Mouse (Mus musculus) megakaryocyte progenitor cell, adult 5-6 weeks (primary cell): ENCODE measurements at regions not wholly inside any gene's neighbourhood (a gene's known extent, or its start where the extent isn't known, plus 50 kb on each side); places are given as distances from the start of the nearest gene placed in this dataset.
"Not testable (repeated sequence)": the region's sequence is repeated elsewhere in the genome, so short reads cannot be mapped to it uniquely, and the experiment has no call there.

Experiments used
- ATAC-seq: replicated peaks from 2 replicates; pipeline ENCODE4 v1.8.0; 2016; ENCODE audit warnings: mild to moderate bottlenecking, moderate TSS enrichment, inconsistent platforms; ENCODE audit not compliant: poor library complexity

- ATAC-seq = no peak
These were observed 345.0 kb upstream of the Irak1bp1 start for GRCm38 (mm10) chr9:82484341-82484740.

- no peak for ATAC-seq
These were observed 335.9 kb upstream of the Irak1bp1 start for GRCm38 (mm10) chr9:82493440-82493839.

- ATAC-seq = no peak
These were observed 319.3 kb upstream of the Irak1bp1 start for GRCm38 (mm10) chr9:82510014-82510413.

GRCm38 (mm10) chr9:82518993-82519392 lies 310.3 kb upstream of the Irak1bp1 start:
- ATAC-seq = no peak

GRCm38 (mm10) chr9:82527867-82528385 lies 301.4 kb upstream of the Irak1bp1 start:
- ATAC-seq = no peak

- ATAC-seq = no peak
These were observed 276.6 kb upstream of the Irak1bp1 start for GRCm38 (mm10) chr9:82552726-82553125.

- no peak for ATAC-seq
These were observed 276.1 kb upstream of the Irak1bp1 start for GRCm38 (mm10) chr9:82553213-82553612.

- no peak for ATAC-seq
These were observed 266.5 kb upstream of the Irak1bp1 start for GRCm38 (mm10) chr9:82562551-82563465.

- ATAC-seq = no peak
These were observed 247.8 kb upstream of the Irak1bp1 start for GRCm38 (mm10) chr9:82581373-82582018.

GRCm38 (mm10) chr9:82609111-82609510 lies 220.2 kb upstream of the Irak1bp1 start:
- no peak for ATAC-seq

GRCm38 (mm10) chr9:82609946-82610345 lies 219.4 kb upstream of the Irak1bp1 start:
- no peak for ATAC-seq

- no peak for ATAC-seq
These were observed 216.8 kb upstream of the Irak1bp1 start for GRCm38 (mm10) chr9:82612526-82612925.

- no peak for ATAC-seq
These were observed 196.9 kb upstream of the Irak1bp1 start for GRCm38 (mm10) chr9:82632411-82632810.

- ATAC-seq = no peak
These were observed 189.1 kb upstream of the Irak1bp1 start for GRCm38 (mm10) chr9:82640277-82640676.

GRCm38 (mm10) chr9:82643900-82644299 lies 185.4 kb upstream of the Irak1bp1 start:
- no peak for ATAC-seq

- not testable (repeated sequence) for ATAC-seq
These were observed 173.8 kb upstream of the Irak1bp1 start for GRCm38 (mm10) chr9:82655511-82655910.

- no peak for ATAC-seq
These were observed 147.1 kb upstream of the Irak1bp1 start for GRCm38 (mm10) chr9:82682196-82682595.

GRCm38 (mm10) chr9:82709411-82709983 lies 119.8 kb upstream of the Irak1bp1 start:
- no peak for ATAC-seq

GRCm38 (mm10) chr9:82709991-82710593 lies 119.2 kb upstream of the Irak1bp1 start:
- no peak for ATAC-seq

GRCm38 (mm10) chr9:82710945-82711516 lies 118.3 kb upstream of the Irak1bp1 start:
- no peak for ATAC-seq
